Comparison of ENCODE assay signal across 20 mouse cellular contexts in genomic region chrX:107116987-107117386, GRCm38 (mm10). TPM values are rescaled to one million over a fixed set of nuclear protein-coding genes. Genes with fewer than 3 reads are reported as not detected.
"Had no signal": no experiment of that assay in that cellular context is flagged by ENCODE, and none has a peak within 500 bp of the region (broad histone marks: within the 10 kb centered on the region; RNA-seq: fewer than 3 reads in every experiment).

No protein-coding gene starts in this region.

- H3K9ac ChIP-seq: lung, embryonic 14.5 days; midbrain, embryonic 13.5 days; midbrain, embryonic 15.5 days; neural tube, embryonic 13.5 days; neural tube, embryonic 15.5 days had no signal

- H3K36me3 ChIP-seq: midbrain, embryonic 13.5 days; midbrain, embryonic 15.5 days; neural tube, embryonic 13.5 days; neural tube, embryonic 15.5 days had no signal

- DNase-seq: lung, adult 18-20 months; lung, embryonic 14.5 days; lung, postnatal 10 days; lung, postnatal 4 days; retina, postnatal 1 day; right cerebral cortex, adult 18-20 months; right cerebral cortex, postnatal 25 days; right cerebral cortex, postnatal 4 days; spleen, adult 18-20 months; thymus, adult 18-20 months; thymus, postnatal 25 days; thymus, postnatal 4 days had no signal

- H3K9me3 ChIP-seq: megakaryocyte, embryonic 14.5 days; midbrain, embryonic 13.5 days; midbrain, embryonic 15.5 days; neural tube, embryonic 13.5 days; neural tube, embryonic 15.5 days had no signal

- H3K4me3 ChIP-seq: megakaryocyte, embryonic 14.5 days; midbrain, embryonic 13.5 days; midbrain, embryonic 15.5 days; neural tube, embryonic 13.5 days; neural tube, embryonic 15.5 days had no signal

- H3K4me1 ChIP-seq: megakaryocyte, embryonic 14.5 days; midbrain, embryonic 13.5 days; midbrain, embryonic 15.5 days; neural tube, embryonic 13.5 days; neural tube, embryonic 15.5 days had no signal

- H3K27me3 ChIP-seq: midbrain, embryonic 13.5 days; midbrain, embryonic 15.5 days; neural tube, embryonic 13.5 days; neural tube, embryonic 15.5 days had no signal

- H3K4me2 ChIP-seq: lung, embryonic 14.5 days; midbrain, embryonic 11.5 days; midbrain, embryonic 13.5 days; midbrain, embryonic 15.5 days; neural tube, embryonic 13.5 days; neural tube, embryonic 15.5 days had no signal

- H3K27ac ChIP-seq: midbrain, embryonic 13.5 days; midbrain, embryonic 15.5 days; neural tube, embryonic 13.5 days; neural tube, embryonic 15.5 days had no signal

- ATAC-seq: midbrain, embryonic 13.5 days; midbrain, embryonic 15.5 days had no signal

RNA-seq across cellular contexts. Expression of gene P2ry10, which starts 28.7 kb away (rescaled TPM):
- polyA plus RNA-seq: lung, embryonic 14.5 days; midbrain, embryonic 11.5 days; midbrain, embryonic 13.5 days; midbrain, postnatal 0 days; stomach, embryonic 14.5 days had no signal
